9 mouse cellular contexts compared by ENCODE assay signal in the genomic region with DNA sequence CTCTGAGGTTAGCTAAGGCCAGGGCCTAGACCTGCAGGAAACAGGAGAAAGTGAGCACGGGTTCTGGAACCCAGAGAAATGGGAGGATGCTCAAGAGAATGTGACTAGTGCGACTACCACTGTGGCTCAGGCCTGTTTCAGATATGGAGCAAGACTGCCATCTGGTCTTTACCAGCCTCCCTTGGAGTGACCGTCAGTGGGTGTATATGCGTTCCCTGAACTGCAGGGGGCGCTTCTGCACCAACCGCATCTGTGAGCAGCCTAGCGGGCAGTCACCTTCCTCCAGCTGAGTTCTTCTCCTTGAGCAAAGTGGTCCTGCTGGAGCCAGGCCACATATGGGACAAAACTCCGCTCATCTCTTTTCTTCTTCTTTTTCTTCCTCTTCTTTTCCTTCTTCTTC. TPM values are rescaled to one million over a fixed set of nuclear protein-coding genes. Genes with fewer than 3 reads are reported as not detected.
DNase-seq lines count a peak whose midpoint lies in the region; ATAC-seq and TF ChIP-seq lines count a peak whose summit lies in the region.
"Had no signal": no experiment of that assay in that cellular context is flagged by ENCODE, and none has a peak within 500 bp of the region (broad histone marks: within the 10 kb centered on the region; RNA-seq: fewer than 3 reads in every experiment).

No protein-coding gene starts in this region.

- TF ChIP-seq POLR2A in cerebellum, adult 2 months (IDR thresholded peaks at IDR 0.05; ENCODE audit: borderline replicate concordance, insufficient read depth, low read length), result no peak
- no peak for TF ChIP-seq POLR2A in testis, adult 2 months (IDR thresholded peaks at IDR 0.05; ENCODE audit: control insufficient read depth, low read depth, low read length)

- no peaks in the 10 kb centered on the region for H3K4me1 ChIP-seq in cerebellum, adult 2 months (ENCODE audit: control insufficient read depth, insufficient read depth, low read length)
- no peaks in the 10 kb centered on the region for H3K4me1 ChIP-seq in limb, embryonic 11.5 days (ENCODE audit: control insufficient read depth, insufficient read depth, low read length)
- H3K4me1 ChIP-seq in testis, adult 2 months (ENCODE audit: control insufficient read depth, insufficient read depth, low read length), result no peaks in the 10 kb centered on the region; the same call in 1 of the 2 replicates
- H3K4me1 ChIP-seq: neural tube, embryonic 13.5 days had no signal

- H3K27ac ChIP-seq in cerebellum, adult 2 months (ENCODE audit: insufficient read depth, low read length), result no peak overlapping the region
- H3K27ac ChIP-seq in limb, embryonic 11.5 days (replicated peaks; ENCODE audit: low read depth, low read length), result no peak overlapping the region
- no peak overlapping the region for H3K27ac ChIP-seq in testis, adult 2 months (ENCODE audit: control insufficient read depth, insufficient read depth, low read depth, low read length)
- H3K27ac ChIP-seq: neural tube, embryonic 13.5 days had no signal

- 0 out of 2 replicates have a peak, but pooled peaks have one; percentile 17 for TF ChIP-seq CTCF in cerebellum, adult 2 months (IDR thresholded peaks at IDR 0.05; ENCODE audit: borderline replicate concordance, insufficient read depth, low read depth, low read length)
- peak; percentile 97 for TF ChIP-seq CTCF in testis, adult 2 months (IDR thresholded peaks at IDR 0.05; ENCODE audit: control insufficient read depth, insufficient read depth, insufficient replicate concordance, low read depth, low read length)

- H3K4me3 ChIP-seq in cerebellum, adult 2 months (replicated peaks; ENCODE audit: insufficient read depth, low read depth, low read length), result no peak overlapping the region
- H3K4me3 ChIP-seq in limb, embryonic 11.5 days (ENCODE audit: low read depth, low read length), result no peak overlapping the region
- no peak overlapping the region for H3K4me3 ChIP-seq in testis, adult 2 months (ENCODE audit: control insufficient read depth, low read depth, low read length)
- H3K4me3 ChIP-seq: neural tube, embryonic 13.5 days had no signal

- no peaks in the 10 kb centered on the region for H3K27me3 ChIP-seq in cerebellum, adult 2 months (ENCODE audit: control insufficient read depth, insufficient read depth, low read length)
- no peaks in the 10 kb centered on the region for H3K27me3 ChIP-seq in limb, embryonic 11.5 days (ENCODE audit: control insufficient read depth, insufficient read depth, low read length)
- H3K27me3 ChIP-seq in testis, adult 2 months (ENCODE audit: control insufficient read depth, insufficient read depth, low read length), result no peaks in the 10 kb centered on the region
- H3K27me3 ChIP-seq: neural tube, embryonic 13.5 days had no signal

- DNase-seq in cerebellum, adult 2 months, result no peak
- DNase-seq in cerebellum, adult 9-11 months, result no peak
- peak; percentile 61 to 81 for DNase-seq in spleen, postnatal 4 days (ENCODE audit: low spot score in 2 of 2)
- no peak for DNase-seq in spleen, adult 12 weeks (ENCODE audit: low spot score)
- peak; percentile 62 for DNase-seq in limb, embryonic 11.5 days (ENCODE audit: low spot score)
- DNase-seq in layer of hippocampus, adult 11-12 months (ENCODE audit: low spot score), result no peak
- DNase-seq in layer of hippocampus, adult 9-11 months, result no peak

- ATAC-seq in limb, embryonic 11.5 days (ENCODE audit: insufficient number of reproducible peaks, low FRiP score, low TSS enrichment, low read depth), result no peak

- H3K36me3 ChIP-seq in limb, embryonic 11.5 days (ENCODE audit: control insufficient read depth, insufficient read depth, low read length), result no peaks in the 10 kb centered on the region
- H3K36me3 ChIP-seq in testis, adult 2 months (ENCODE audit: control insufficient read depth, insufficient read depth, low read length), result no peaks in the 10 kb centered on the region
- H3K36me3 ChIP-seq: neural tube, embryonic 13.5 days had no signal

- H3K9me3 ChIP-seq in limb, embryonic 11.5 days (ENCODE audit: control insufficient read depth, low read length), result no peaks in the 10 kb centered on the region
- H3K9me3 ChIP-seq: neural tube, embryonic 13.5 days had no signal

- WGBS in cerebellum, adult 2 months, result 36% methylated on average over 8 of the region's 8 CpGs
- 35% methylated on average over 8 of the region's 8 CpGs for WGBS in limb, embryonic 11.5 days

- no peak overlapping the region for H3K4me2 ChIP-seq in limb, embryonic 11.5 days (ENCODE audit: low read depth, severe bottlenecking)
- H3K4me2 ChIP-seq: neural tube, embryonic 13.5 days had no signal

- H3K9ac ChIP-seq in limb, embryonic 11.5 days (ENCODE audit: low read length), result no peak overlapping the region
- H3K9ac ChIP-seq: neural tube, embryonic 13.5 days had no signal

RNA-seq across cellular contexts. Expression of gene Lefty1, which starts 15.1 kb away (rescaled TPM):
- polyA plus RNA-seq in cerebellum, adult 2 months (2012; rRNA removed), result 3.6 and 3.7 TPM in 2 replicates
- polyA plus RNA-seq in limb, embryonic 11.5 days (2014; fragmentation: Nextera tagmentation; extraction: Ambion mirVana), result 0.12 and 1.4 TPM in 2 replicates
- 1.5 and 2.0 TPM in 2 replicates for polyA plus RNA-seq in testis, adult 2 months (2012; rRNA removed)

RNA-seq across cellular contexts. Expression of gene Pycr2, which starts 15.6 kb away (rescaled TPM):
- polyA plus RNA-seq in cerebellum, adult 2 months (2012; rRNA removed), result 40.2 and 46.8 TPM in 2 replicates
- 120 and 137 TPM in 2 replicates for polyA plus RNA-seq in limb, embryonic 11.5 days (2014; fragmentation: Nextera tagmentation; extraction: Ambion mirVana)
- 8.6 and 9.7 TPM in 2 replicates for polyA plus RNA-seq in testis, adult 2 months (2012; rRNA removed)

RNA-seq across cellular contexts. Expression of gene Tmem63a, which starts 22.5 kb away (rescaled TPM):
- polyA plus RNA-seq in cerebellum, adult 2 months (2012; rRNA removed), result 87.8 and 117 TPM in 2 replicates
- polyA plus RNA-seq in limb, embryonic 11.5 days (2014; fragmentation: Nextera tagmentation; extraction: Ambion mirVana), result 5.6 and 6.1 TPM in 2 replicates
- 3.6 and 3.7 TPM in 2 replicates for polyA plus RNA-seq in testis, adult 2 months (2012; rRNA removed)

RNA-seq across cellular contexts. Expression of gene Lefty2, which starts 26.8 kb away (rescaled TPM):
- polyA plus RNA-seq in cerebellum, adult 2 months (2012; rRNA removed), result 0.18 TPM in 1 of 2 replicates, not detected in the other
- polyA plus RNA-seq in limb, embryonic 11.5 days (2014; fragmentation: Nextera tagmentation; extraction: Ambion mirVana), result 0.08 TPM in 1 of 2 replicates, not detected in the other
- polyA plus RNA-seq in testis, adult 2 months (2012; rRNA removed), result 0.17 and 0.18 TPM in 2 replicates
- polyA plus RNA-seq: neural tube, embryonic 13.5 days had no signal

Comparison
In these comparisons a context has a peak if more than half of its experiments do, and no peak if none do; other contexts are left out.
1. DNase-seq: peak in spleen, postnatal 4 days (2 of 2) and limb, embryonic 11.5 days (single experiment); none in cerebellum, adult 2 months (0 of 2), cerebellum, adult 9-11 months (single experiment), spleen, adult 12 weeks (single experiment), layer of hippocampus, adult 11-12 months (single experiment) and layer of hippocampus, adult 9-11 months (single experiment).
2. RNA of gene Tmem63a, which starts 22.5 kb away (polyA plus RNA-seq): 87.8 to 117 TPM in cerebellum, adult 2 months; 5.6 to 6.1 TPM in limb, embryonic 11.5 days and 3.6 to 3.7 TPM in testis, adult 2 months; every median in the first group is over 10 times any median in the second.